Mouse (Mus musculus) adrenal gland, postnatal 4 days (tissue): ENCODE data around the gene Hnrnpa1. TPM values are rescaled to one million over a fixed set of nuclear protein-coding genes. Genes with fewer than 3 reads are reported as not detected.
A peak's percentile ranks its signal among the peaks of the same experiment; 100 is the strongest.
"Not testable (repeated sequence)": the region's sequence is repeated elsewhere in the genome, so short reads cannot be mapped to it uniquely, and the experiment has no call there.

Source experiments
- DNase-seq, 2 experiments: peaks; one replicate each; pipeline ENCODE4 v3.0.0; 2021 to 2022; ENCODE audit warnings: low spot score in 2 of 2, mixed read lengths in 2 of 2
- total RNA-seq, 2 experiments: library from RNA; stranded (reverse); gene quantifications; 2 replicates each; pipeline ENCODE4 v1.2.3; 2021

Hnrnpa1 gene
- total RNA-seq, 2 experiments from 2014 or later: 404 to 457 TPM

DNA sequence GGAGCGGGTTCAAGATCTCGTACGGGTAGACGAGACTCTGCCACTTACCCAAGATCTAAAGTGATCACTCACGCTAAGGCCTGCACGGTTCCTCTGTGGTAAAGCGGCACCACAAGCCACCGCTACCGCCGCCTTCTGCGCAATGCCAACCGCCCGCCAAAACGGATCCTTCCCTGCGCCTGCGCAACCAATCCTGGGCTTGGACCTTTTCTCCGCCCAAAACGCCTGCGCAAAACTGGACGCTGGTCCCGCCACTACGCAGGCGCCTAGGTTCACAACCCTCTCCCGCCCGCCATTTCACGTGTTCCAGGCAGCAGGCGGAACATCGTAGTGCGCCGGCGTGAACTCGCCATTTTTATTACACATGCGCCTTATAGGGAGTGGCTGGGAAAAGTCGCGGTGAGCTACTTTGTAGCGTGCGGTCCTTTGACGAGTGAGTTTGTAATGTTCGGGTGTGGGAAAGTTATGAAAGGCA, 510 bp upstream of the Hnrnpa1 start, which contains the start of gene Cbx5:
Gene Cbx5 (minus strand): TSS at position 132 of the 475 bp plus-strand sequence.
- peak; percentile 88 to 97 for DNase-seq

DNA sequence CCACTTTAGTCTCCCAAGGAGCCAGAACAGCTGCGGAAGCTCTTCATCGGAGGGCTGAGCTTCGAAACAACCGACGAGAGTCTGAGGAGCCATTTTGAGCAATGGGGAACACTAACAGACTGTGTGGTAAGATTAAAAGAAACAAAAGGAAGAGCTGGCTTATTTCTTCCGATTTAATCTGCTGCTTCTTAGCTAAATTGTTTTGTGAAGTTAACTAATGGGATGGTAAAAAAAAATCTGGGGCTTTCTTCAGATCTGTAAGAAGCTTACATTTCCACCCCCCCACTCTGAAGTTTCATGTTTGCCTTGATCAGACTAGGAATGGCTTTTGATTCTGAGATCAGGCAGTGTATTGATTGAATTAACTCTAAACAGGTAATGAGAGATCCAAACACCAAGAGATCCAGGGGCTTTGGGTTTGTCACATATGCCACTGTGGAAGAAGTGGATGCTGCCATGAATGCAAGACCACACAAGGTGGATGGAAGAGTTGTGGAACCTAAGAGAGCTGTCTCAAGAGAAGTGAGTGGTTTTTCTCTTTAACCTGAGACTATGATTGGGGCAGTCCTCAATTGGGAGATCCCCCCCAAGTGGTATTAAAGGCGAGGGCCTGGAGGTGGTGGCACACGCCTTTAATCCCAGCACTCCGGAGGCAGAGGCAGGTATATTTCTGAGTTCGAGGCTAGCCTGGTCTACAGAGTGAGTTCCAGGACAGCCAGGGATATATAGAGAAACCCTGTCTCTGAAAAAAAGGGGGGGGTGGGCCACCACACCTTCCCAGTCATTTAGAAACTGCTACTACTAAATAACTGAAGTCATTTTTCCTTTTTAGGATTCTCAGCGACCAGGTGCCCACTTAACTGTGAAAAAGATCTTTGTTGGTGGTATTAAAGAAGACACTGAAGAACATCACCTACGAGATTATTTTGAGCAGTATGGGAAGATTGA, 1.1 kb downstream of the Hnrnpa1 start:
- DNase-seq: not testable (repeated sequence)

DNA sequence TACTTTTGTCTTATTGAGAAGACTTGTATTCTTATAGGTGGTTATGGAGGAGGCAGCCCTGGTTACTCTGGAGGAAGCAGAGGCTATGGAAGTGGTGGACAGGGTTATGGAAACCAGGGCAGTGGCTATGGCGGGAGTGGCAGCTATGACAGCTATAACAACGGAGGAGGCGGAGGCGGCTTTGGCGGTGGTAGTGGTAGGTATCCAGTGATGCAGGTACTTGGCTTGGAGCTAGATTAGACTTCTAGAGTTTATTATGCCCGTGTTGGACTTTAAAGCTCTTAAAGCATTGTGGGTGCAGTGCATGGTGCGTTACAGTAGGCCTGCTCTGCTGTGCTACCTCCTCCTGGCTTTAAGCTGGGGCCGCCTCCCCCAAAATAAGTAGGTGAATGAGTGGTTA, 2.7 kb downstream of the Hnrnpa1 start:
- no peak for DNase-seq

DNA sequence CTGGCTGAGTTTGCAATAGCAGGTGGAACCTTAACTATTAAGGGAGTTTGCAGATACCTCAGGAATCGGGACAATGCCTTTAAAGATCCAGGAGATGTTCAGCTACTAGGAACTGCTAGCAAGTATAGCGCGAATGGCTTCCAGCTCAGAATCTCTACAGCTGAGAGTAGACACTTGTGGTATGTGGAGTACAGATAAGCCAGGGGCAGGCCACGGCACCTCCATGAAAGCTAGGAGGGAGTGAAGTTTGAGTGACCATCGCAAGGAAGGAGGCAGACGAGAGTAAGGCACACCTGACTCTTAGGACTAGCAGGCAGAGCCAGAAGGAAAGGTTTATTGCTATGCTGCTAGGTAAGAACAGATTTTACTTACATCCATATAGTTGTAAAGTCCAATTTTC, 5.4 kb downstream of the Hnrnpa1 start:
- no peak for DNase-seq

DNA sequence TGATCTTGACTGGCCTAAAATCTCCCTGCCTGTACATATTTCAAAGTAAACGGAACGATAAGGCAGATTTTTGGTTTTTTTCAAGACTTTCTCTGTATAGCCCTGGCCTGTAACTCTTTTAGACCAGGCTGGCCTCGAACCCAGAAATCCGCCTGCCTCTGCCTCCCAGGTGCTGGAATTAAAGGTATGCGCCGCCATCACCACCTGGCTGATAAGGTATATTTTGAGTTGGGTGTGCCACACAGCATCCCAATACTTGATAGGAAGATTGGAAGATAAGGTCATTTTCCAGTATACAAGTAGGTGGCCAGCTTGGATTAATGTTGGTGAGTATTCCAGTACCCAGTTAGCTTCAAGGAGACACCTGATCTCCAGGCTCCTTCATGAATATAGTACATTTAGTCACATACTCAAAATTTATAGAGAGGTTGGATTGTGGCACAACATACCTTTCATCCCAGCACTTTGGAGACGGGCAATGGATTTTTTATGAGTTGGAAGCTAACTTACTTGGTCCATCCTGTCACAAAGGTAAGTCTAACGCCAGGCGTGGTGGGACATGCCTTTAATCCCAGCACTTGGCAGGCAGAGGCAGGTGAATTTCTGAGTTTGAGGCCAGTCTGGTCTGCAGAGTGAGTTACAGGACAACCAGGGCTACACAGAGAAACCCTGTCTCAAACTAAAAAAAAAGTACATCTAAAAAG, 7.0 kb downstream of the Hnrnpa1 start:
- no peak for DNase-seq

DNA sequence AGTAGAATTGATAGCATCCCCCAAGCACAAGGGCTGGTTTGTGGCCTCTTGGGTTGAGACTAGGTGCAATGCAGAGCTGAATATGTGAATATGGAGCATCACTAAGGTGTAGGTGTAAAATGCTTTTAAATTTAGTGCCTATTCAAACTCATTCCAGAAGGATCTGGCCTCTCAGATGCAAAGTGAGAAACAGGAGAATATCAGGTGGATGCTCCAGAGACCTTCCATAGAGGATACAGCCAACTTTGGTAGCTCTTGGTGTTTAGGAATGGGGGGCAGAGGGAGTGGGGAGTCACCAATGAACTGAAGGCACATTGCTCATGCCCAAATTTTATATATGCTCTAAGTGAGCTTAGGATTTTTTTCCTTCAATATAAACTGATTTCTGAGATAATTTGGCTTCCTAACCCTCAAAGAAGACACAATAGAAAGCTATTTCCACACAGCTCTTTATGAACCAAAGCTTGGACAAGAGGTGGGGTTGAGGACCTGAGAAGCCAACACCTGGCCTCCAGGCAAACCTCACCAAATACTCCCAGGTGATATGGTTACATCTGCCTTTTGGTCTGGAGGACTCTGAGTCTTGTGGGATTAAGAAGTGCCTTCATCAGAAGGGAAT, 7.7 kb downstream of the Hnrnpa1 start:
- no peak for DNase-seq

DNA sequence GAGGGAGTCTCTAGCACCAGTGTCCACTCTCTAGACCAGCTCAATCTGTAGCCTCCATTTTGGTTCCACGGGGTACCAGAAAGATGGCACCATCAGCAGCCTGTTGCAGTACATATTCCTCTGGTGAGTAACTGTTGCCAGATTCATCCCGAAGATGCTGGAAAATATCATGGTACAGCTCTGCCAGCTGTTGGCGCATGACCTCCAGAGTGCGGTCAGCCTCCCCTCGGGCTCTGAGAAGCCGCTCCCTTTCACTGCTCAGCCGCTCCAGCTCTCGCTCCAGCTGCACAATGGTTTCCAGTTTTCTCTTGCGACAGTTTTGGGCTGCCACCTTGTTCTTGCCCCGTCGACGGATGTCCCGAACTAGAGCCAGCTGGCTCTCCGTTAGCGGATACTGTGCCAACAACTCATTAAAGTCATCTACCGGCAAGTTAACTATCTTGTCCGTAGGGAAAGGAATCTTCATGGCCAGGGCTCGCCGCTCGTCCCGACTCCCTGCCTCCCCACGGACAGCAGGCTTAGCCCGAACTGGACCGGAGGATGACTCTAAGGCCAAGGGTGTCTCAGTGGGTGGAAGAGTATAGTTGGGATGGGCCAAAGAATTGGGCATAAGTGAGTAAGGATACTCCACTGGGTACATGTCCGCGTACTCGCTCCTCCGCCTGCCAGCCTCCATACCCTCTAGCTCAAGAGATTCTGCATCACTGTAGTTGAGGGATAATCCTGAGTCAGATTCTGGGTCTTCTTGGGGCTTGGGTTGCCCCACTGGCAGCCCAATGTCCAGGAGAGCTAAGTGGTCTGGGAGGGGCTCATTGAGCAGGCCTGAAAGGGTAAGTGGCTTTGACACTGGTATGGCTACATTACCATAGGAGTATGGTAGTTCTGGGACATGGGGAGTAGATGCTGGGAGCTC, 8.4 kb downstream of the Hnrnpa1 start:
- no peak for DNase-seq

DNA sequence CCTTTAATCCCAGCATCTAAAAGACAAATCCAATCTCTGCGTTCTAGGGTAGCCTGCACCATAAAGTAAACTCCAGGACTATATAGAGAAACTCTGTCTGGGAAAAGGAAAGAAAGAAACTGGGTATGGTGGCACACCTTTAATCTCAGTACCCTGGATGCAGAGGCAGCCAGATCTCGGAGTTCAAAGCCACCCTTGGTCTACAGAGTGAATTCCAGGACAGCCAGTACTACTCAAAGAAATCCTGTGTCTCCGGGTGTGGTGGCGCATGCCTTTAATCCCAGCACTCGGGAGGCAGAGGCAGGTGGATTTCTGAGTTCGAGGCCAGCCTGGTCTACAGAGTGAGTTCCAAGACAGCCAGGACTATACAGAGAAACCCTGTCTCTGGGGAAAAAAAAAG, 9.3 kb downstream of the Hnrnpa1 start:
- DNase-seq: not testable (repeated sequence)

DNA sequence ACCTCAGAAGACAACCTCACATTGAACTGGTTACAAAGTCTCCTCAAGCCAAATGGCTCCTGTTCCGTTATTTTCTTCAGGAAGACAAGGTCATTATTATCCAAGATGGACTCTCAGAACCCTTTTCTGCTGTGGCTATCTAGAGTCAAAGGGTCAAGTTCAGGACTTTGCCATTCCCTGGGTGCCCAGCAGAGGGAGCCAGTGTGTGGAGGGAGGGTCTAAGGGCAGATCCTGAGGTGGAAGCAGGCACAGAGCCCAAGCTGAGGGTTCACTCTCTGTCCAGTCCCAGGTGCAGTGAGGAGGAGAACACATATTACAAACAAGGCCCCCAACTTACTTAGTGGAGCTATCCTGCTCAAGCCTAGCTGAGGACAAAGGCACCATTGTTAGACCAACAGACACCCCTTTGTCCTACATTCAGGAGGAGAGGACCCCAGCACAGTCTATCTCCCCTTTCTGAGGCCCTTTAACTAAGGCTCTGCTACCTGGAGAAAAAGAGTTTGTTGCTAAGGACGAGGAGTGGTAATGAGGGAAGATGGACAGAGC, 10.0 kb downstream of the Hnrnpa1 start:
- DNase-seq: peak in 1 of 2 experiments; percentile 66

DNA sequence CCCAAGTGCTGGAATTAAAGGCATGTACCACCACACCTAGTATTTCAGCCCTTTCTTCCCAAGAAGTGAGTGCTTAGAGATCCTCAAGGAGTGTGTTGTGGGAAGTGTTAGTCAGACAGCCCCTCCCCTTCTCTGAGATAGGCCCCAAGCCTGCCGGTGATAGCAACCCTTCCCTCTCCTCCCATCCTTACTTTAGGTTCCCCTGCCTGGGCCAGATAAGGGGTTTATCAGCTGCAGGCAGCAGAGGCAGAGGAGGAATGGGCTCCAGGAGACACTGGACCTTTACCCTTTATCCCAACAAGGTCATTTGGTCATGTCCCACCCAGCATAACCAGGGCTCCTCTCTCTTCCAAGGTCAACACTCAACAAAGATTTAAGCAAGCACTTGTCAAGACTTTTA, 11.4 kb downstream of the Hnrnpa1 start:
- DNase-seq: no peak

DNA sequence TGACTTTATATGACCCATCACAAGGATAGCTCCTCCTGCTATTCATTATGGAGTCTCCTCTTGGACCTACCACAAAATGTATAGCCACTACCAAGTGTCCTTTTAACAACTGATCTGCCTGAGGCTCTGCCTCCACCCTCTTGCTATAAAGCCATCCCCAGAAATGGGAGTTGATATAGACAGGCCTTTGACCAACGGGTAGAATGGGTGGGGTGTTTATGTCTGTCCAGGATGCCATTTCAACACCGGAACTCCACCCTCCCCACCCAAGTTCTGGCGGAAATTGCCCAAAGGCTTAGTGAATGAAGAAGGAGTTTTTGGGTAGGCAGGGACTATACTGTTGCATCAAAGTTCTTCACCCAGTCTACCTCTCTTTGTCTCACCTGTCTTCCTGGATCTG, 12.4 kb downstream of the Hnrnpa1 start:
- no peak for DNase-seq

DNA sequence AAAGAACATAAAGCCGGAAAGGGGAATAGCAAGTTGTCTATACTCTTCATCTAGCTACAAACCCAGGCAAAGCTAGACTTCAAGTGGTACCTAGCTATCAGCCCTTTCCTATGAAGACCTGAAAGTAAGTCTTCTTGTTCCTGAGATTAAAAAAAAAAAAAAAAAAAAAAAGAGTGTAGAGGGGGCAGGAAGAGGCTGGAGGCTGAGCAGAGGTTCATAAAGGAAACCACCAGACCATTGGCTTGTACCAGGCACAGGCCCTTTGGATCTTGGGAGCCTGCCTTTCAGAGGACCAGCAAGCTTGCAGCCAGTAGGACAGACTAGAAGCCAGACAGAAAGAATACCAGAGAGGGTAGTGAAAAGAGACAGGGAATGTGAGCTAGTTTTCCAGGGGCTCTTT, 13.1 kb downstream of the Hnrnpa1 start:
- no peak for DNase-seq

DNA sequence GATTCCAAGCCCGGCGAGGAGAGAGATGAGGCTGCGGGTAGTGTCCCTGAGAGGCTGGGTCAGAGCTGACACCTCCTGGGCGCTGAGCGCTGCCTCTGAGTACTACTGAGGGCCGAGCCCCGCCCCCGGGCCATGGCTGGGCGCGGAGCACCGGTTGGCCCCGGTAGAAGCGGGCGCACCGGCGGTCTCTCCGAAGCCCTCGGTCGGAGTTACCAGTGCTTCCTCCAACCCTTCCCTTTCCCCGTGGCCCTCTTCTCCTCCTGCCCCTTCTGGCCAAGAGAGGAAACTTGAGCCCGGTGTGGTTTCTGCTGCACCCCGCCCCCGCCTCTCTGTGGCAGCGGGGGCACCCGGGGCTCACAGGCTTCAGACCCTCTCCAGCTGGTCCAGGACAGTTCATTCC, 14.9 kb downstream of the Hnrnpa1 start:
- no peak for DNase-seq

DNA sequence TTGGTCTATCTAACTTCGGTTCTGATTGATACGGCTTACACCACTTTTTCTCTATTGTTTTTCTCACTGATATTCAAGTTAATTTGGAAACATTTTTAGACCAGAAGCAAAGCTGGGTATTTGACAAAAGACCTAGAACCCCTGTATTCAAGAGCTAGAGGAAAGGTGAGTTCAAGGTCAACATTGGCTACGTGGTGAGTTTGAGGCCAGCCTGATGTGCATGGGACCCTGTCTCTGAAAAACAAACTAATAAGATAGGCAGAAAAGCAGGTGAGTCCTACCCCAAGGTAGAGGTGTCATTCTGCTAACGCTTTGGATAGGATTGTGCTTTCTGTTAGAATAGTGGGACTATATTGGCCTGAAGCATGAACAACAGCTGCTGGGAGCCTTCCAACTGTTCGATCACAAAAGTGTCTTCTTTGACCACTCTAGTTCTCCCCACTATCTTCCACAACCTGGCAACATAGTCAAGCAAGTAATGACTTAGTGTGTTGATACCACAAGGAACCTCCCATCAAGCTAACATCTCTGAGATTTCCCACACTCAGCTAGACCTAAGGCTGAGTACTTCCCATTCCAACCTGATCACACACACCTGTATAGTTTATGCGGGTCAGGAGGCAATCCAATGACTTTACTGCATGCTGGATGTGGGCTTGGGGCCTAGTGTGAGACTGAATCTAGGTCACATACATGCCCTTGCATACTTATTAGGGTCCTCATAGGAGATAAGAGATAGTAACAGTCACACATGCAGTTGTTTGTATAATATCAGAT, 16.2 kb downstream of the Hnrnpa1 start:
- DNase-seq: no peak

DNA sequence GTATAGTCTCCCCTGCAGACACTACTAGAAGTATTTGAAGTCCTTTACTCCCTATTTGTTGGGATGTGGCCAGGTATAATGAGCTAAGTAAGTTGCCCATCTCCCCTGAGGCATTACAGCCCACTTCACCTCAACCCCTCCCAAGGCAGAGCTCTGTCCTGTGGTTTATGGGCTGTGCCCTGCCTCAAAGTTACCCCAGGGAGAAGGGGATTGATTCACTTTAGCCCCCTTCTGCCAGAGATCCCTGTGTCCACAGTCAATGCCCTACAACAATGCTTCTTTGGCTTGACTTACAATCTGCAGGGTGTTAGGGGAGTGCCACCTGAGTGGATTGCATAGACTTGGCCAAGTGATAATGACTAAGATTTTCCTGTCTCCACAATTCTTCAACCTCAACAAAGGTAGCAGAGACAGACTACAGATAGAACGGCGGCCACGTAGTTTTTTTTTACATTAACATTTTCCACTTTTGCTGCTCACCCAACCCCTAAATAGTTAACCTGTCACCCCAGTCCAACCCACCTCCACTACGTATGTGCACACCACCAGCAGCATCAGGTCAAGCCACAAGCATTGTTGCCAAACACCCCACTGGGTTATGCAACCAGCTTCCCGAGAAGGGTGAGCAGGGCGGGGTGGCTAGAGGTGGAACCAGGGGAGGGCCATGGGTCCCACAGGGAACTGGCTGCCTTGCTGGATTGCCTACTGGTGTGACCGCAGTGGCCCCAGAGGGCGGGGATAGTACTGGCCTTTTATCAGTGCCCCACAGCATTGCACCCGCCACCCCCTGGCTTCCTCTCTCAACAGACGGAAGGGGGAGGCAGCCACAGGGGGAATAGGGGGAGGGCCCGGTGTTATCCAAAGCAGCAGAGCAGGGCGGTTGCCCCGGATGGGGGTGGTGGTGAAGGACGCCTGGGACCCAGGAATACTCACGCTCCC, 17.8 kb downstream of the Hnrnpa1 start, which contains the start of gene Nfe2:
Gene Nfe2 (minus strand): TSS at position 614 of the 939 bp plus-strand sequence.
- DNase-seq: peak; percentile 23 to 59

DNA sequence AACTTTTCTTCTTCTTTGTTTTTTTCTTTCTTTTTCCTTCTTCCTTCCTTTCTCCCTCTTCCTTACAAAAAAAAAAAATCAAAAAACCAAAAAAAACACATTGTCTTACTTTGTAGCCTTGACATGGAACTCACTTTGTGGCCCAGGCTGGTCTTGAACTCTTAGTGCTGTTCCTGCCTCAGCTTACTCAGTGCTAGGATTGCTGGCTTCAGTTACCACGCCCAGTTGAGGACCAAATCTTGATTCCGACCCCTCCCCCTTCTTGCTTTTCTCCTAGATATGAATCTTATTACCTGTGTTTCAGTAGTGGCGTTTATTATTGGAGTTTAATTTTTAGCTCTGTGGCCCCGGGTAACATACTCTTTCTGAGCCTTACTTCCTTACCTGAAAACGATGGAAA, 18.9 kb downstream of the Hnrnpa1 start:
- no peak for DNase-seq

DNA sequence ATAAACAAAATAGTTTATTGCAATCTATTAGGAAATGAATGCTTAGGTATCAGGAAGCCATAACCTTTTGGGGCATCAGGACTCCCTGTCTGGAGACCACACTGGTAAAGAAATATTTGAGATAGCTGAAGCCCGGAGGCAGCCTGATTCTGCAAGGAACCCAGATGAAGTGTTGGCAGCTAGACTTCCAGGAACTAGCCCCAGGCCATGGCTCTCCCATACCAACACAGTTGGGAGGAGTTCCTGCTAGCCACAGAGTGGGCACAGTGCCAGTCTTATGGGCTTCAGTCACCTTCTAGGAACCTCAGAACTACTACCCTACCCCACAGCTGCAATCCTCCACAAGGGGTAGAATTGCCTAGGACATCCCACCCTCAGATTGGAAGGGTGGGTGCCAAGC, 19.8 kb downstream of the Hnrnpa1 start:
- DNase-seq: no peak

DNA sequence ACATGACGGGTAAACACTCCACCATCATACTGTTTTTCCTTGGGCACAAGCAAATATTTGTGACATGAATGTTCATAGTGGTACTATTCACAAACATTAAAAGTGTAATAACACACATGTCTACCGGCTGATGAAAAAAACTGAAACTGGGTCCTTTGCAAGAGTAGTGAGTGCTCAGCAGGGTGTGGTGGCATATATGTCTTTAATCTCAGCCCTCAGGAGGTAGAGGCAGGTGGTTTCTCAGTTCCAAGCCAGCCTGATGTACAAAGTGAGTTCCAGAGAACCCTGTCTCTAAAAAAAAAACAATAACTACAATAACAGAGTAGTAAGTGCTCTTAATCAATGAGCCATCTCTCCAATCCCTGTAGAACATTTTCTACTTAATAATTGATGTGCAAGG, 24.6 kb downstream of the Hnrnpa1 start:
- no peak for DNase-seq
